Mouse (Mus musculus) urinary bladder, adult 2 months (tissue): ENCODE measurements around the gene Lmo7. TPM values are rescaled to one million over a fixed set of nuclear protein-coding genes. Genes with fewer than 3 reads are reported as not detected.

Source experiments
- DNase-seq: peaks from one replicate; pipeline ENCODE4 v3.0.0; 2022; ENCODE audit warnings: low spot score
- polyA plus RNA-seq: library from polyadenylated mRNA; depleted of rRNA; stranded (reverse); fragments of >200 nt; gene quantifications from 2 replicates; pipeline ENCODE4 v1.2.3, GENCODE M21; 2012; rRNA removed

Gene Lmo7
- polyA plus RNA-seq, 1 experiment: 27.9 TPM

DNA sequence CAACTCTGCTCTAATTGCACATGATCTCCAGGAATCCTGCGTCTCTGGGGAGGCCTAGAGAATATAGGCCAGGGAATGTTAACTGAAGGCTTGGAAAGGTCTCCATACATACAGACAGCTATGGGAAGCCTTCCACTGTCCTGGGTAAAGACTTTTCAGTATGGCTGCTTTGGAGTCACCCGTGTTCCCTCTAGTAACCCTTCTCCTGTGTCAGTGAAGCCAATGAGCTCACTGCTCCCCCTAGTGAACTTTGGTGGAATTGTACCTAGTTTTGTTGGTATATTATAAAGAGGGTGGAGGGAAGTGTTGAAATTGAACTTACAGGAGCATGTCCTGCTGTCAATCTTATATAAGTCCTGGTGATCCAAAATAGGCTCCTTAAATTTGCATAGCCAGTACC, 219.4 kb downstream of the Lmo7 start:
- DNase-seq: no peak

- DNase-seq: no peak
Observed at GRCm38 (mm10) chr14:101951107-101951506, 221.3 kb downstream of the Lmo7 start.

DNA sequence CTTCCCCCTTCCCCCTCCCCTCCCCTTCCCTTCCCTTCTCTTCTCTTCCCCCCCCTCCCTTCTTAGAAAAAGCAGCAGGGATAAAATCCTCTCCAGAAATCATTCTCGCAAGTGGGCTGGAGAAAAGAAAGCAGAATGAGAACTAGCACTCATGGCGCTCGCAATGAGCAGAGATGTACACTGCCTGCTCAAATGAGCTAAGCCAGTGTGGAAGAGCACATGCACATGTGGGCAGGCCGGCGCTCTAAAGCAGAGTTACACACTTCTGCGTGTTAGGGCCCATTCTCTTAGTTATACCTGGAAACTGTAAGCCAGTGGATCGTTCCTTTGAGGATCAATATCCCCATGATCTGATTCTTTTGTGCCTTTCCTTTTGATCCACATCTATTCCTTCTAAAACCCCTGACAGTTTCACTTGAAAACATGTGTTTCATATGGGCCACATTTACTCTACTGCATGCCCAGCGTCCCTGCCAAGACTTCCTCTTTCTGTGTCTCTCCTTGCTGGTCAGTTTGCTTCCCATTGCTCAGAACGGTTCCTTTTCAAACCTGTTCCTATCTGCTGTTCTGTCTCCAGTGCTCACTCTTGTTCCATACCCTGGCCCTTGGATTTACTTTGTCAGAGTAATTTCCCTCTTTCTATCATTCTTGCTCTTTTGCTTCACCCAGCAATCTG, 224.2 kb downstream of the Lmo7 start:
- DNase-seq: no peak

DNA sequence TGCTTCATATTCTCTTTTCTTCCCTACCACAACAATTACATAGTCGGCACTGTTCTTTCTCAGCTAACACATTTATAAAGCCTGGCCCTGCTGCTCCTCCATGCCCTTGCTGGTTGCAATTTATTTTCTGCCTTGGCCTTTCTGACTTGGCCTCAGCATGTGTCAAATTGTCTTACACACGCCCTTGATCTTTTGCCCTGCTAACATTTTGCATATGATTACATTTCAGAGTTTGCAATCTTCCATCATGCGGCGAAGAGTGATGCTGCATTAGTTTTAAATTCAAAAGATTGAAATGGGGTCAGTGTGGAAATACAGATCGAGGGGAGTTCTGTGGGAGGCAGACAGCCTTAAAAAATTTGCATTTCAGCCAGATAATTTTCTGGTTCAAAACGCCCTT, 234.6 kb downstream of the Lmo7 start:
- no peak for DNase-seq

DNA sequence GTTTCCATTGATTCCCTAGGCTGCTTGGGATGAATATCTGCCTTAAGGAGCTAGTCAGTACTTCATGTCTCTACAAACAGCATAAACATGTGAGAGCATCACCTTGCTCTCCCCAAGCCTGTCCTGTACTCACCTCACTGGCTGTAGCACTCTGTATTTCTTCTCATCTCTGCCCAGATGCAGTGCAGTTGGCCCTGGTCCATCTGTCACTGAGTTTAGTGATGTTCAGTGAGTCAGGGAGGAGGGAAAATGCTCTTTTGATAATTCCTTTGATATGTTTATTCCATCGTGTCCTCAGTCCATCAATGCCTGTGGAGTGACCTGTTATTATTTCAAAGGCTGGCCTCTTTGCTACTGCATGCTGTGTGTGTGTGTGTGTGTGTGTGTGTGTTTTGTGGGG, 235.2 kb downstream of the Lmo7 start:
- DNase-seq: no peak

DNA sequence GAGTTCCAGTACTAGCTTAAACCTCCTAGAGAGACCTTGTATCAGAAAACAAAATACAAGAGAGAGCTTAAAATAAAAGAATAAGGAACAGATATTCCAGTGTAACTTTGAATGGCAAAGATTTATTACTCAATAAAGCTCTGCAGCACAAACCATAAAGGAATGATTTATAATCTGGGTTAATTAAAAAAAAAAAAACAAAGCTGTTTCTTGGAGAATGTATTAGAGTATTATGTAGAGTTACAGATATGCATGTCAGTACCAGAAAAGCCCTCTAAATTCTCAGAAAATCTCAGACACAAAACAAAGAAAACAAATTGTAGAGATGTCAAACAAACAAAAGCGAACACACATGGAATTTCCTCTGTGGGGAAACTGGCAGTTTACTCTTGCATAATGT, 243.0 kb downstream of the Lmo7 start:
- DNase-seq: no peak

DNA sequence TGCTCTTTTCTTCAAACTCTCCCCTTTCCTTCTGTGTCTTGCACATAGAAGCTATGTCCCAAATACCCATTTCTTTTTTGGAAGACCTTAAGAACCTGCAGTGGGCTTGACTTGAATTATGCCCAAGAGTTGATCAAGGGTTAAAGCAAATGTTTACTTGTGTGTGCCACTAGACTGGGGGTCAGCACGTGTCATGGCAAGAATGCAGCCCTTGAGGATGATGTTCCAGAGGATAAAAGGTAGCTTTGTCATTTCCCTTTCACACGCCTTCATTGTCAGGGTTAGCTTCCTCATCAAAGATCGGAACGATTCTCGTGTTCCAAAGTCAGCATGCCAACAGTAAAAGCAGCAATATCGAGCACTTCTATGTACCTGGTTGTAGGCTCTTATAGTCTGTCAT, 243.4 kb downstream of the Lmo7 start:
- no peak for DNase-seq

- DNase-seq: no peak
Observed at GRCm38 (mm10) chr14:101976021-101976685, 246.4 kb downstream of the Lmo7 start.

Other genes starting within 250 kb of the Lmo7 start
- gene Tbc1d4, start 120.8 kb upstream of the Lmo7 start, polyA plus RNA-seq: 9.2 and 9.5 TPM in 2 replicates
- 48.4 and 65.1 TPM in 2 replicates for gene Commd6, start 89.3 kb upstream of the Lmo7 start, polyA plus RNA-seq
- 37.3 and 51.5 TPM in 2 replicates for gene Uchl3, start 76.0 kb upstream of the Lmo7 start, polyA plus RNA-seq
- 3.9 and 5.1 TPM in 2 replicates for gene Gm9922, start 143 bp upstream of the Lmo7 start, polyA plus RNA-seq